Mouse (Mus musculus): ENCODE measurements around the gene Anks1b.

DNA sequence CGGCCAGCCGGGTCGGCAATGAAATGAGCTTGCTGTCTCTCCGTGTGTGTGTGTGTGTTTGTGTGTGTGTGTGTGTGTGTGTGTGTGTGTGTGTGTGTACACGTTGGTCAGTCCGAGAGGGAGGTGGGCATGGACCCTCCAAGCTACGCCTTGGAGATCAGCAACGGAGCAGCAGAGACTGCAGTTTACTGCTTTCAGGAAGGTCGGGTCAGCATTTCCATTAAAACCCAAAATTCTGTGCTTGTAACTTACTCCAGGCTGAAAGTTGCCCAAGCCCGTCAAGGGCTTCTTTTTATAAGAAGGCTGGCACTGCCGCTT, 956.9 kb downstream of the Anks1b start:
- TF ChIP-seq POLR2A (IDR thresholded peaks at IDR 0.05; ENCODE audit: control insufficient read depth, low read depth, low read length) (no peak), CTCF (IDR thresholded peaks at IDR 0.05; ENCODE audit: control insufficient read depth, insufficient read depth, insufficient replicate concordance, low read depth, low read length) (no peak)

Measured in testis, adult 2 months (tissue).